Mouse (Mus musculus) forebrain, embryonic 10.5 days (tissue): ENCODE measurements at regions not wholly inside any gene's neighbourhood (a gene's known extent, or its start where the extent isn't known, plus 50 kb on each side); places are given as distances from the start of the nearest gene placed in this dataset.

Experiments used
- DNase-seq: peaks from one replicate; pipeline ENCODE4 v3.0.0-alpha.2; 2017; ENCODE audit warnings: low spot score; ENCODE audit errors: extremely low spot score
- H3K27ac ChIP-seq: fragments of 300-500 bp; sonication (generic); 2 replicates; pipeline ENCODE4 v1.5.1; 2016; ENCODE audit warnings: mild to moderate bottlenecking
- H3K27me3 ChIP-seq: fragments of 300-500 bp; sonication (generic); 2 replicates; pipeline ENCODE4 v1.6.1; 2016; ENCODE audit warnings: mild to moderate bottlenecking; ENCODE audit not compliant: poor library complexity, severe bottlenecking
- H3K36me3 ChIP-seq: fragments of 300-500 bp; sonication (generic); replicated peaks from 2 replicates; pipeline ENCODE4 v1.6.1; 2016; ENCODE audit warnings: mild to moderate bottlenecking, moderate library complexity
- H3K4me1 ChIP-seq: fragments of 300-500 bp; sonication (generic); 2 replicates; pipeline ENCODE4 v1.6.1; 2016
- H3K4me3 ChIP-seq: fragments of 300-500 bp; sonication (generic); 2 replicates; pipeline ENCODE4 v1.5.1; 2016; ENCODE audit warnings: mild to moderate bottlenecking, moderate library complexity
- H3K9me3 ChIP-seq: fragments of 300-500 bp; sonication (generic); 2 replicates; pipeline ENCODE4 v1.6.1; 2016; ENCODE audit warnings: mild to moderate bottlenecking, moderate library complexity
- WGBS: fragments of 180-500 bp; shearing (Covaris S2); methylation state at CpG from one replicate; pipeline ENCODE4 v1.1.7; 2016; 5-methylcytosine and 5-hydroxymethylcytosine counted together

DNA sequence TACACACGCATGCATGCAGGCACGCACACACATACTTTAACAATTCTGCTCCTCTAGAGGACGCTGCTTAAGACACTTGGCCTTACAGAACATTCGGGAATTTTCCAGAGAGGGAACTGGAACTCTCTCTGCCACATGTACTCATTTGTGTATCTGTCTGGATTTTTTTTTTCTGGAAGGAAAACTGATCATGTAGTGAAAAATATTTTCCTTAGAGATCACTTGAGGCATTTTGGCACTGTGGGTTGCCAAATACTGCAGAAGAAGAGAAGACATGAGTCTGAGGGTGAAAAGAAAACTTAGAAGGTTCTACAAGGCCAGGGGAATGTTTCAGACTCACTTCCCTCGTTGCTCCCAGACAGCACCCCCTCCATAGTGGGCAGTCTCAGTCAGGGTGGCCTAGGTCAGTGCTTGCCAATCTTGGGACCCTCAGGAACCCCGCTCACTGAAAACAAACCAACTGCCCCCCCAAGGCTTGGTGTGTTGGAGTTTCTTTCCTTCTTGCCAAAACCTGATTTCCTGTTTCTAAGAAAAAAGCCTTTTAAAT lies 203.0 kb downstream of the Gm12728 start:
- no peaks in the 10 kb centered on the region for H3K27me3 ChIP-seq
- no peak overlapping the region for H3K27ac ChIP-seq
- H3K36me3 ChIP-seq, result no peaks in the 10 kb centered on the region
- no peak for DNase-seq
- 85% methylated on average over 6 of the region's 6 CpGs for WGBS
- H3K9me3 ChIP-seq, result no peaks in the 10 kb centered on the region
- H3K4me3 ChIP-seq, result no peak overlapping the region
- H3K4me1 ChIP-seq, result peaks cover 7% of the 10 kb centered on the region

DNA sequence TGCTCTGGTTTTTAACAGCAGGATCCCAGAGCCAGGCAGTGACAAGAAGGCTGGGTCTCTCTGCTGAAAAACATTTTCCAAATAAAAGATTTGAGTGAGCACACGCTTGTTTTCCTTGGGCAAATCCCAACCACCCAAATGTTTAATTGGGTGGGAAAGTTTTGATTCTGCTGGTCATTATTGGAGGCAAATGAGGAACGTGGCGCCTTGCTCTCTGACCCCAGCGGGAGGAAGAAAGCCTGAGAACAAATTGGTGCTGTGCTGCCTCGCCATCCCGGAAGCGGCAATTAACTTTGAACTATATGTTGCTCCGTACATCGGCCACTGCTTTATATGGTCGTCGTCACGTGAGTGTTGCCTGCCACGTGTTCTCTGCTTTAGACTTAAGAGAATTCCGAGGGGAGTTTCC lies 204.7 kb downstream of the Gm12728 start:
- no peak for DNase-seq
- H3K27me3 ChIP-seq, result no peaks in the 10 kb centered on the region
- 84% methylated on average over 14 of the region's 14 CpGs for WGBS
- H3K36me3 ChIP-seq, result no peaks in the 10 kb centered on the region
- H3K27ac ChIP-seq, result no peak overlapping the region
- H3K9me3 ChIP-seq, result no peaks in the 10 kb centered on the region
- no peak overlapping the region for H3K4me3 ChIP-seq
- peaks cover 7% of the 10 kb centered on the region for H3K4me1 ChIP-seq

DNA sequence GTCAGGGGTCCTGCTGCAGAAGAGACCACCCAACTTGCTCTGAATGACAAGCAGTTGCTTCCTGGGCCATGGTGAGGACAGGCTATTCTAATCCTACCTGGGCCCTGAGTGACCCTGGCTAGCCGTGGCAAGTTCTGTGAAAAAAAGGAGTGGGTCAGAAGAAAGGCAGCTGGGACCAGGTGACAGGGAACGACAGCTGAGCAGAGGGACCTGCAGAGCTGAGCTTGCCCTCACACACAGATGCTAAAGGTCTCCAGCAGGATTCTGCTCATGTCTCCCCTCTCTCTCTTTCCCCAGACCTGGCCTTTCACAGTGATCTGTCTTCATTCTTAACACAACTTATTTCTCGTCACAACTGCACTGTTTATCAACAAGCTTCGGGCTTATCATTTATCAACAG lies 206.4 kb downstream of the Gm12728 start:
- Histone ChIP-seq H3K4me3 (no peak overlapping the region), H3K27me3 (no peaks in the 10 kb centered on the region), H3K27ac (no peak overlapping the region), H3K4me1 (peaks cover 7% of the 10 kb centered on the region), H3K9me3 (no peaks in the 10 kb centered on the region), H3K36me3 (no peaks in the 10 kb centered on the region)
- no peak for DNase-seq
- 83% methylated on average over 4 of the region's 4 CpGs for WGBS

DNA sequence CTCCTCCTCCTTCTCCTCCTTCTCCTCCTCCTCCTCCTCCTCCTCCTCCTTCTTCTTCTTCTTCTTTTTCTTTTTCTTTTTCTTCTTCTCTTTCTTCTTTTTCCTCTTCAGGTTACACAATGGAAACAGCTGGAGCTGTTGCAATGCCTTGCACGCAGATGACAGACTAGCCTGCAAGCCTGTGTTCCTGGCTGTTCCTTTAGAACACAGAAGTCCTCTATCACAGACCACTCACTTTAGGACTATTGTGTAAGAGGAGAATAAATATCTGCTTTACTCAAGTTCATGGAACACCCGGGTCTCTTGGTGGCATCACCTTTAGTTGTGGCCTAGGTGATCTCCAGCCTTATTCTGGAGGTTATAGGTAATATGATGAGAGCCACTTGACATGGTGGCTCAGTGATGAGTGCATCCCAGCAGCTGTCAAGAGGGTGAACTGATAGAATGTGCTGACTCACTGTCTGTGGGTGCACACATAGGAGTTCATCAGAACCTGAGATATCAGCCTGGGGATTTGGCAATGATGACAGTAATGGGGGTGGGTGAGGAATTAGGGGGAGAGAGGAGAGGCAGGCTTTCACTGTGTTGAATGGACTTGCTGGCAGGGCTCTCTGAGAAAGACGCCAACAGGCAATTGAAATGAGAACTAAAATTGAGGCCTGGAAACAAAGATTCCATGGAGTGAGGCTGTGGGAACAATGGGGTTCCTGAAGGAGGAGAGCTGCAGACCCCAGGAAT lies 207.4 kb downstream of the Gm12728 start:
- Histone ChIP-seq H3K4me3 (no peak overlapping the region), H3K27me3 (no peaks in the 10 kb centered on the region), H3K4me1 (peaks cover 7% of the 10 kb centered on the region), H3K27ac (no peak overlapping the region), H3K9me3 (no peaks in the 10 kb centered on the region), H3K36me3 (no peaks in the 10 kb centered on the region)
- DNase-seq, result no peak
- 69% methylated on average over 3 of the region's 3 CpGs for WGBS

DNA sequence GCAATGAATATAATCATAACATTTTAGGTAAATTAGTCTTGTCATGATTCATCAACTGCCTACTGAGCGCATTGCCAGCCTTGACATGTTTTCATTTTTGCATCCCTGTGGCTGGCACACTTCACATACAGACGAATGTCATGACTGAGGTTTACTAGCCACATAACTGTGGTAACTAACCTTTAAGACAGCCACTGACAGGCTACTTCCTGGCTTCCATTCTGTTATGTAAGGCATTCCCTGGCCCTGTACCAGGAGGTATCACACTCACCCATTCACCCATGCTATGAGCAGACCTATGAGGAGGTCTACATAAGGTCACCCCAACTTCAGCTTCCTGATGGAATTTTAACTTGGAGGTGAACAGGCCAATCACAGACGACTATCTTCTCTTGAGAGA lies 212.8 kb downstream of the Gm12728 start:
- H3K27me3 ChIP-seq, result no peaks in the 10 kb centered on the region
- H3K36me3 ChIP-seq, result no peaks in the 10 kb centered on the region
- no peak for DNase-seq
- H3K27ac ChIP-seq, result no peak overlapping the region
- no peaks in the 10 kb centered on the region for H3K9me3 ChIP-seq
- no peak overlapping the region for H3K4me3 ChIP-seq
- 88% methylated on average over 3 of the region's 3 CpGs for WGBS
- H3K4me1 ChIP-seq, result peaks cover 2% of the 10 kb centered on the region

DNA sequence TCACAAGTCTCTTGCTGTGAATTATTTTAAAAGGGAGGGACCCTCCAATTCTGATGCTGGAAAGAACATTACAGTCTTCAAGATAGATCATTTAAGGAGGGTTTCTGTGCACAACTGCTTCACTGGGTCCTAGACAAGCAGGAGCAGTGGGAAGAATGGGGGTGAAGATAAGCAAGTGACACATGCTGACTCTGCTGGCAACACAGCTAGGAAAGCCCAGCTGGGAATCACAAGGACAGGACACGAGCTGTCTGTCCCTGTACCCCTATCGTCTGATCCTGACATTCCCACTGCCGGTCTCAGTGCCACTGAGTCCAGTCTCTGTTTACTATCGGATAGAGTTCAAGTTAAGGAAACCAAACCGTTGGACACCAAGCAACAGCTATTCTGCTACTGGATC lies 216.3 kb downstream of the Gm12728 start:
- 91% methylated on average over 5 of the region's 5 CpGs for WGBS
- no peaks in the 10 kb centered on the region for H3K4me1 ChIP-seq
- no peak overlapping the region for H3K4me3 ChIP-seq
- H3K36me3 ChIP-seq, result no peaks in the 10 kb centered on the region
- no peak overlapping the region for H3K27ac ChIP-seq
- DNase-seq, result no peak
- H3K9me3 ChIP-seq, result no peaks in the 10 kb centered on the region
- no peaks in the 10 kb centered on the region for H3K27me3 ChIP-seq

DNA sequence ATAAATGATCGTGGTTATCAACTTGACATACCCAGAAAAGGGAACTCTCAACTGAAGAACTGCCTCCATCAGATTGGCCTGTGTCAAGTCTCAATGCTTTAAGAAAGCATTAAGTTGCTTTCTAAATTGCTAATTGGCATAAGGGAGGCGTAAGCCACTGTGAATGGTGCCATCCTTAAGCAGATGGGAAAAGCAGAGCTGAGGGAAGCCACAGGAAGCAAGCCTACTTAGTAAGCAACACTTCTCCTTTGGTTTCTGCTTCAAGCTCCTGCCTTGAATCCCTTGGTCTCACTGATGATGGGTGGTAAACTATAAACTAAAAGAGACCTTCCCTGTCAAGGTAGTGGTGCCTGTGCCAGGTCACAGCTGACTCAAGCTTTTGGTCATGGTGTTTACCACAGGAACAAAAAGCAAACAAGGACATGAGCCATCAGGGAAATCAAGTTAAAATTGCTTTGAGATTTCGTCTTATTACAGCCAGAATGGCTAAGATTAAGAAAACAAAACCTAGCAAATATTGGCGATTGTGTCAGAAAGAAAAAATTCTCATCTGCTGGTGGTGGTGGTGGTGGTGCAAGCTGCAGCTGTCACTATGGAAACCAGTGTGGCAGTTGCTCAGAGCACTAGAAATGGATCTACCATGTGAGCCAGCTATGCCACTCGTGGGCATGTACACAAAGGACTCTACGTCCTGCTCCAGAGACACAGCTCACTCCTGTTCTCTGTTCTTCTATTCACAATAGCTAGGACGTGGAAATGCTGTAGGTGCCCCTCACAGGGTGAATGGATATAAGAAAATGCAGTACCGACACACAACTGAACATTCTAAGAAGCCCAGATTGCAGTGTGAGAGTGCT lies 217.9 kb downstream of the Gm12728 start:
- no peak overlapping the region for H3K4me3 ChIP-seq
- H3K27ac ChIP-seq, result no peak overlapping the region
- no peaks in the 10 kb centered on the region for H3K36me3 ChIP-seq
- no peaks in the 10 kb centered on the region for H3K9me3 ChIP-seq
- no peaks in the 10 kb centered on the region for H3K4me1 ChIP-seq
- H3K27me3 ChIP-seq, result no peaks in the 10 kb centered on the region
- 85% methylated on average over 8 of the region's 8 CpGs for WGBS
- DNase-seq, result no peak

DNA sequence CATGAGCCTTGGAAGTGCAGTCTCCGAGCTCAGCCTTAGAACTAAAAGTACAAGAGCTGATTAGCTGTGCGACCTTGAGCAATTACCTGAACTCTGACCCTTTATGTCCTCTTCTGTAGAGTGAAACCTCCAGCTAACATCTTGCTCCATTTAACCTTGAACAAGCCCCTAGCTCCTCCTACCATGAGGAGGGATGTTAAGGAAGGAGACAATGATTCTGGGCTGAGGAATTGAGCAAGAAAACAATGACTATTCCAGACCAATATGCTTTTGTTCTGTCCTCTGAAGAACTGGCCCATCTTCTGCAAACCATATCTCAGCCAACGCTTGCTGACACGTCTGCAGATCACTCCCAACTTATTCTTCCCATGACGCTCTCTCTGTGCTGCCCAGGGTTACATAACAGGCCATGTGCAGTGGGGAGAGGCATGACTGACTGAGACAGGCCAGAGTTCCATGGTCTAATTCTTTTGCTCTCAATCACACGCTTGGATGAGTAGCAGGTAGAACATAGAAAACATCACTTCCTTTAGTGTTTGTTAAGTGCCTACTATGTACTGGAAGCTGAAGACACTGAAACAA lies 227.5 kb downstream of the Gm12728 start:
- Histone ChIP-seq H3K27me3 (no peaks in the 10 kb centered on the region), H3K9me3 (no peaks in the 10 kb centered on the region), H3K27ac (no peak overlapping the region), H3K4me3 (no peak overlapping the region), H3K4me1 (peaks cover 11% of the 10 kb centered on the region), H3K36me3 (no peaks in the 10 kb centered on the region)
- DNase-seq, result no peak
- WGBS, result 83% methylated on average over 6 of the region's 6 CpGs

DNA sequence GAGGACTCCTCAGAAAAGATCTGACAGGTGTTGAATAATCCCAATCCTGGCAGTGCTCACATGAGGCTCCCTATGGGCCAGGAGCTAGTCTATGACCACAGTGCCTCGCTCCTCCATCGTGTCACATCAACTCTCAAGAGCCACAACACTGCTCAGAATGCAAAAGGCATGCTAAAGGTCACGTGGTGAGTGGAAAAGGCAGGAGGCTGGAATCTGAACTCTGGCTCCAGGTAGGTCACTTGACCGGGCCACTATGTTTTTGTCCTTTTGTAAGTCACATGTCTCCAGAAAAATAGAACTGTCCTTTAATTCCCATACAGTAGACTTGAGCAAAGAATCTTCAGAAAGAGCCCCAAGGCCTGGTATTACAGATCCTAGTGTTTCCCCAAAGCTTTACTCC lies 229.3 kb downstream of the Gm12728 start:
- H3K27ac ChIP-seq, result no peak overlapping the region
- 90% methylated on average over 4 of the region's 4 CpGs for WGBS
- no peak overlapping the region for H3K4me3 ChIP-seq
- no peak for DNase-seq
- H3K4me1 ChIP-seq, result peaks cover 11% of the 10 kb centered on the region
- H3K36me3 ChIP-seq, result no peaks in the 10 kb centered on the region
- no peaks in the 10 kb centered on the region for H3K9me3 ChIP-seq
- no peaks in the 10 kb centered on the region for H3K27me3 ChIP-seq

DNA sequence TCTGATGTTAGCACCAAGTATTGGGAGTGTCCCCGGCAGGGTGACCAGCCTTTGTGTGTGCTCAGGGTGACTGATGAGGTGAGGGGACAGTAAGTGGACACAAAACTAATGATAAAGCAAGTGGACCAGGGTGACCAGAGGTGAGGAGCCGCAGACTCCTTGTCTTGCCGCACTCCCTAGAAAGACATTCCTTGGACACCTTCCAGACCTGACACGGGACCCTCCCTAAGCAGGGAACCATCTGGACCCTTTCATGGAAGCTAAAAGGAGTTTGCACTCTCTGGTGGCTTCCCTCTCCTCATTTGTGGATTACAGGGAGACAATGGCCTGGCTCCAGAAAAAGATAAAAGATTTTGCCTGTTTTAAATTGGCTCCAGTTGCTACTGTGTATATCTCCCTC lies 230.7 kb downstream of the Gm12728 start:
- WGBS, result 85% methylated on average over 4 of the region's 4 CpGs

DNA sequence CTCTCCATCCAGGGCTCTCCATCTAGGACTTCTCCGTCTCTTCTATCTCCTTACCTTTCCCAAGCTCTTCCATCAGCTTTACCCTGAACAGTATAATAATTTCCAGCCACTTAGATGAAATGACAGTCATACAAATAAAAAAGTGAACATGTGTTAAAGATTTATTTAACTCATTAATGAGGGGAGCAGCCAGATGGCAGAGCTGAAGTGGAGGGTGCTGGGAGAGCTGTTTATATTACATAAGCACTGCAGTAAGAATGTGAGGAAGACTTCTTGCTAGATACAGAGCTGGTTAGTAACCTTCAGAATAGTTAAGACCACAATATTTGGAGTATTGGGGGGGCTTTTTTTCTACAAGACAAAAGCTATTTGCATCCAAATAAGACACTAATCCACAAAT lies 234.9 kb downstream of the Gm12728 start:
- DNase-seq, result no peak
- Histone ChIP-seq H3K4me3 (no peak overlapping the region), H3K4me1 (peaks cover 19% of the 10 kb centered on the region), H3K27me3 (no peaks in the 10 kb centered on the region), H3K27ac (no peak overlapping the region), H3K36me3 (no peaks in the 10 kb centered on the region), H3K9me3 (no peaks in the 10 kb centered on the region)
- 95% methylated on average over 1 of the region's 1 CpGs for WGBS

More for the DNA sequence above, 230.7 kb downstream of the Gm12728 start:
- H3K27me3 ChIP-seq, result no peaks in the 10 kb centered on the region
- H3K36me3 ChIP-seq, result no peaks in the 10 kb centered on the region
- no peak overlapping the region for H3K4me3 ChIP-seq
- H3K27ac ChIP-seq, result no peak overlapping the region
- DNase-seq, result no peak
- no peaks in the 10 kb centered on the region for H3K9me3 ChIP-seq
- H3K4me1 ChIP-seq, result peaks cover 11% of the 10 kb centered on the region

DNA sequence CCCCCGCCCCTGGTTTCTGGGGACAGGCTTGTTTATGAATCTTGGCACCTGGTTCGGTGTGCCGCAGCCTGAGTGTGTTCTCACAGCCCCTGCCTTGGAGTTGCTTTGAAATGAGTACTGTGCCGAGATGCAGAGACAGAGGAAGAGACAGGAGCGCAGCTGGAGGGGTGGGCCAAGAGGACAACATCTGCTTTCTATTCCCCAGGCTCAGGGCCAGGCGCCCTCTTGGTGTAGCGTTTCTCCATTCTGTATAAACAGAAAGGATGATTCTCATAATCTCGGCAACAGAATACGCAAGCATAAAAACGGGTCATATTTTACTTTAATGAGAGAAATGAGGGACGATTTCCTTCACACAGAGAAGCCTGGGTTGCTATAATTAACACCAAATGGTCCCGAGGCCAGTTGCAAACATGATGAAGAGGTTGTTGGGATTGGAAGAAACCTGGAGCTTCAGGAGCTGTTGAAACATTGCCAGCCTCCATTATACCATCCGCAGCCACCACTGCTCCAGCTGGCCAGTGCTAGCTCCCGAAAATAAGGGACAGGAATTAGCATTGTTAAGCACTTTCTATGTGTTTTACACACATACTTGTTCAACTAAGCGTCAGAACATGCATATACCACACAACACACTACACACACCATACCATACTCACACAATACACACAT lies 236.4 kb downstream of the Gm12728 start:
- Histone ChIP-seq H3K36me3 (no peaks in the 10 kb centered on the region), H3K27ac (no peak overlapping the region; the same call in 1 of the 2 replicates), H3K9me3 (no peaks in the 10 kb centered on the region), H3K27me3 (no peaks in the 10 kb centered on the region), H3K4me1 (peaks cover 12% of the 10 kb centered on the region; the same call in 1 of the 2 replicates), H3K4me3 (no peak overlapping the region)
- no peak for DNase-seq
- 73% methylated on average over 15 of the region's 15 CpGs for WGBS
